ENCODE assay signal across 9 mouse cellular contexts in the genomic region with DNA sequence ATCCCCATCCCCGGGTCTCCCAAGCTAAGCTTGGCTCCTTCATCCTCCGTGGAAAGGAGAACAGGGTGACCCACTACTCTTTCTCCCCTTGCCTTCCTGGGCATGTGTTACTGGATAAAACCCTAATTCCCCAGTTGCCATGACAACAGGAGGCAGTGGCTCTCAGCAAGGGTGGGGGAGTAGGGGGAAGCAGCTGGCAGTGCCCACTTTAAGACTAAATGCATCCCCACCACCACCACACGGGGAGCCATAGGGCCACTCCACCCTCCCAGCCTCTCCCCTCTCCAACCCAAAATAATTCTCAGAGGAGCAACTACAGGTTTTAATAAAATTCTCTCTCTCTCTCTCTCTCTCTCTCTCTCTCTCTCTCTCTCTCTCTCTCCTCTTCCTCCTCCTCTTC. TPM values are rescaled to one million over a fixed set of nuclear protein-coding genes. Genes with fewer than 3 reads are reported as not detected.
DNase-seq lines count a peak whose midpoint lies in the region; ATAC-seq and TF ChIP-seq lines count a peak whose summit lies in the region.
"Had no signal": no experiment of that assay in that cellular context is flagged by ENCODE, and none has a peak within 500 bp of the region (broad histone marks: within the 10 kb centered on the region; RNA-seq: fewer than 3 reads in every experiment).

No protein-coding gene starts in this region.

- H3K27ac ChIP-seq in kidney, postnatal 0 days = peak overlapping the region; percentile 31; the same call in 1 of the 2 replicates
- H3K27ac ChIP-seq in embryonic facial prominence, embryonic 10.5 days (replicated peaks) = peak overlapping the region; percentile 89
- H3K27ac ChIP-seq in intestine, embryonic 14.5 days (ENCODE audit: low read depth) = peak overlapping the region; percentile 81
- H3K27ac ChIP-seq in liver, embryonic 13.5 days = peak overlapping the region; percentile 96; the same call in 1 of the 2 replicates

- H3K27me3 ChIP-seq in kidney, postnatal 0 days (ENCODE audit: insufficient read depth, low read length) = no peaks in the 10 kb centered on the region
- peaks cover 11% of the 10 kb centered on the region for H3K27me3 ChIP-seq in embryonic facial prominence, embryonic 10.5 days (replicated peaks; ENCODE audit: low read depth, poor library complexity, severe bottlenecking)
- no peaks in the 10 kb centered on the region for H3K27me3 ChIP-seq in intestine, embryonic 14.5 days (replicated peaks; ENCODE audit: control insufficient read depth, insufficient read depth, low read length)
- H3K27me3 ChIP-seq in liver, embryonic 13.5 days = peaks cover 4% of the 10 kb centered on the region; the same call in 1 of the 2 replicates

- peaks cover 8% of the 10 kb centered on the region; the same call in 1 of the 2 replicates for H3K4me1 ChIP-seq in kidney, postnatal 0 days (replicated peaks; ENCODE audit: insufficient read depth, low read length)
- peaks cover 76% of the 10 kb centered on the region for H3K4me1 ChIP-seq in embryonic facial prominence, embryonic 10.5 days
- H3K4me1 ChIP-seq in intestine, embryonic 14.5 days (replicated peaks; ENCODE audit: control insufficient read depth, insufficient read depth, low read length) = peaks cover 25% of the 10 kb centered on the region
- H3K4me1 ChIP-seq in liver, embryonic 13.5 days (replicated peaks) = peaks cover 67% of the 10 kb centered on the region

- H3K9me3 ChIP-seq in kidney, postnatal 0 days (replicated peaks; ENCODE audit: low read length) = no peaks in the 10 kb centered on the region
- 0 out of 2 replicates have a peak, but pooled peaks cover 5% of the 10 kb centered on the region for H3K9me3 ChIP-seq in embryonic facial prominence, embryonic 10.5 days
- no peaks in the 10 kb centered on the region for H3K9me3 ChIP-seq in intestine, embryonic 14.5 days (ENCODE audit: control insufficient read depth, low read length)
- peaks cover 5% of the 10 kb centered on the region; the same call in 1 of the 2 replicates for H3K9me3 ChIP-seq in liver, embryonic 13.5 days (replicated peaks)

- peak; percentile 54 for DNase-seq in kidney, postnatal 0 days (ENCODE audit: low spot score)
- no peak for DNase-seq in kidney, adult 18-20 months
- DNase-seq in embryonic facial prominence, embryonic 10.5 days (ENCODE audit: low spot score) = peak; percentile 46
- no peak for DNase-seq in intestine, embryonic 14.5 days (ENCODE audit: low spot score)
- DNase-seq in liver, embryonic 13.5 days = no peak
- DNase-seq in right cerebral cortex, postnatal 36 days (ENCODE audit: low spot score in 2 of 2) = peak; percentile 76 to 78
- no peak for DNase-seq in gastrocnemius, postnatal 4 days (ENCODE audit: low spot score in 2 of 2)
- no peak for DNase-seq in thymus, adult 18-20 months

- ATAC-seq in kidney, postnatal 0 days (replicated peaks; ENCODE audit: low FRiP score, low read depth) = no peak
- no peak for ATAC-seq in intestine, embryonic 14.5 days (replicated peaks; ENCODE audit: low FRiP score, low TSS enrichment, low read depth)
- no peak for ATAC-seq in liver, embryonic 13.5 days (ENCODE audit: low read depth)

- no peaks in the 10 kb centered on the region for H3K36me3 ChIP-seq in kidney, postnatal 0 days (ENCODE audit: insufficient read depth, low read length)
- peaks cover 15% of the 10 kb centered on the region for H3K36me3 ChIP-seq in embryonic facial prominence, embryonic 10.5 days (replicated peaks)
- no peaks in the 10 kb centered on the region for H3K36me3 ChIP-seq in intestine, embryonic 14.5 days (ENCODE audit: control insufficient read depth, insufficient read depth, low read length)
- peaks cover 21% of the 10 kb centered on the region for H3K36me3 ChIP-seq in liver, embryonic 13.5 days

- TF ChIP-seq CTCF in kidney, postnatal 0 days (IDR thresholded peaks at IDR 0.05; ENCODE audit: low read depth) = peak; percentile 45

- WGBS in kidney, postnatal 0 days = 20% methylated on average over 3 of the region's 3 CpGs
- WGBS in embryonic facial prominence, embryonic 10.5 days = 14% methylated on average over 3 of the region's 3 CpGs
- 24% methylated on average over 3 of the region's 3 CpGs for WGBS in intestine, embryonic 14.5 days
- 34% methylated on average over 3 of the region's 3 CpGs for WGBS in liver, embryonic 13.5 days (ENCODE audit: insufficient replicate concordance)

- H3K4me2 ChIP-seq in kidney, postnatal 0 days (ENCODE audit: low read length) = peak overlapping the region; percentile 63
- peak overlapping the region; percentile 93 for H3K4me2 ChIP-seq in intestine, embryonic 14.5 days (ENCODE audit: low read length)
- H3K4me2 ChIP-seq in liver, embryonic 13.5 days = peak overlapping the region; percentile 95

- peak overlapping the region; percentile 46; the same call in 1 of the 2 replicates for H3K4me3 ChIP-seq in kidney, postnatal 0 days (replicated peaks; ENCODE audit: low read depth, low read length)
- peak overlapping the region; percentile 83 for H3K4me3 ChIP-seq in embryonic facial prominence, embryonic 10.5 days
- H3K4me3 ChIP-seq in intestine, embryonic 14.5 days (ENCODE audit: low read depth, low read length) = no peak overlapping the region
- H3K4me3 ChIP-seq in liver, embryonic 13.5 days (replicated peaks) = peak overlapping the region; percentile 79

- no peak overlapping the region for H3K9ac ChIP-seq in kidney, postnatal 0 days (ENCODE audit: low read depth, low read length)
- no peak overlapping the region for H3K9ac ChIP-seq in intestine, embryonic 14.5 days (ENCODE audit: low read length)
- H3K9ac ChIP-seq in liver, embryonic 13.5 days = peak overlapping the region; percentile 93

RNA-seq across cellular contexts. Expression of gene Mpp2, which starts 2.0 kb away (rescaled TPM):
- polyA plus RNA-seq in kidney, postnatal 0 days (2015; fragmentation: Nextera tagmentation; extraction: Ambion mirVana) = 8.8 and 9.3 TPM in 2 replicates
- 12.5 and 12.9 TPM in 2 replicates for polyA plus RNA-seq in embryonic facial prominence, embryonic 10.5 days (2016; fragmentation: Nextera tagmentation; extraction: Ambion mirVana)
- 7.0 TPM in 2 replicates for polyA plus RNA-seq in intestine, embryonic 14.5 days (2014; fragmentation: Nextera tagmentation; extraction: Ambion mirVana)
- polyA plus RNA-seq in liver, embryonic 13.5 days (2015; fragmentation: Nextera tagmentation; extraction: Ambion mirVana) = 10.2 and 13.3 TPM in 2 replicates
- 1 to 10 TPM; 1.7 to 2.5 TPM for total RNA-seq in gastrocnemius, postnatal 4 days (2021)
- total RNA-seq: neutrophil, adult 5-6 weeks had no signal

RNA-seq across cellular contexts. Expression of gene Ppy, which starts 14.8 kb away (rescaled TPM):
- polyA plus RNA-seq in kidney, postnatal 0 days (2015; fragmentation: Nextera tagmentation; extraction: Ambion mirVana) = not detected in 2 replicates
- polyA plus RNA-seq in embryonic facial prominence, embryonic 10.5 days (2016; fragmentation: Nextera tagmentation; extraction: Ambion mirVana) = not detected in 2 replicates
- 2.0 TPM in 1 of 2 replicates, not detected in the other for polyA plus RNA-seq in intestine, embryonic 14.5 days (2014; fragmentation: Nextera tagmentation; extraction: Ambion mirVana)
- polyA plus RNA-seq in liver, embryonic 13.5 days (2015; fragmentation: Nextera tagmentation; extraction: Ambion mirVana) = not detected in 2 replicates
- not detected for total RNA-seq in gastrocnemius, postnatal 4 days (2021)
- total RNA-seq: neutrophil, adult 5-6 weeks had no signal

RNA-seq across cellular contexts. Expression of gene Pyy, which starts 21.3 kb away (rescaled TPM):
- not detected in 2 replicates for polyA plus RNA-seq in kidney, postnatal 0 days (2015; fragmentation: Nextera tagmentation; extraction: Ambion mirVana)
- 0.32 and 0.49 TPM in 2 replicates for polyA plus RNA-seq in embryonic facial prominence, embryonic 10.5 days (2016; fragmentation: Nextera tagmentation; extraction: Ambion mirVana)
- polyA plus RNA-seq in intestine, embryonic 14.5 days (2014; fragmentation: Nextera tagmentation; extraction: Ambion mirVana) = 41.5 TPM in 1 of 2 replicates, not detected in the other
- polyA plus RNA-seq in liver, embryonic 13.5 days (2015; fragmentation: Nextera tagmentation; extraction: Ambion mirVana) = not detected in 2 replicates
- total RNA-seq in gastrocnemius, postnatal 4 days (2021) = not detected
- total RNA-seq: neutrophil, adult 5-6 weeks had no signal

RNA-seq across cellular contexts. Expression of gene Cd300lg, which starts 45.0 kb away (rescaled TPM):
- polyA plus RNA-seq in kidney, postnatal 0 days (2015; fragmentation: Nextera tagmentation; extraction: Ambion mirVana) = 2.8 and 2.9 TPM in 2 replicates
- 0.28 and 0.51 TPM in 2 replicates for polyA plus RNA-seq in embryonic facial prominence, embryonic 10.5 days (2016; fragmentation: Nextera tagmentation; extraction: Ambion mirVana)
- polyA plus RNA-seq in intestine, embryonic 14.5 days (2014; fragmentation: Nextera tagmentation; extraction: Ambion mirVana) = 0.31 and 0.51 TPM in 2 replicates
- polyA plus RNA-seq in liver, embryonic 13.5 days (2015; fragmentation: Nextera tagmentation; extraction: Ambion mirVana) = 0.51 and 0.63 TPM in 2 replicates
- 10 to 100 TPM; 12.8 to 13.2 TPM for total RNA-seq in gastrocnemius, postnatal 4 days (2021)

RNA-seq across cellular contexts. Expression of gene Mpp3, which starts 58.1 kb away (rescaled TPM):
- polyA plus RNA-seq in kidney, postnatal 0 days (2015; fragmentation: Nextera tagmentation; extraction: Ambion mirVana) = 3.5 and 4.2 TPM in 2 replicates
- 8.2 and 10.3 TPM in 2 replicates for polyA plus RNA-seq in embryonic facial prominence, embryonic 10.5 days (2016; fragmentation: Nextera tagmentation; extraction: Ambion mirVana)
- 11.0 and 12.2 TPM in 2 replicates for polyA plus RNA-seq in intestine, embryonic 14.5 days (2014; fragmentation: Nextera tagmentation; extraction: Ambion mirVana)
- 0.24 and 0.36 TPM in 2 replicates for polyA plus RNA-seq in liver, embryonic 13.5 days (2015; fragmentation: Nextera tagmentation; extraction: Ambion mirVana)
- 10 to 100 TPM; 55.8 to 95.9 TPM for total RNA-seq in gastrocnemius, postnatal 4 days (2021)
- total RNA-seq: neutrophil, adult 5-6 weeks had no signal

Comparison
In these comparisons a context has a peak if more than half of its experiments do, and no peak if none do; other contexts are left out.
1. DNase-seq: peak in kidney, postnatal 0 days (single experiment), embryonic facial prominence, embryonic 10.5 days (single experiment) and right cerebral cortex, postnatal 36 days (2 of 2); none in kidney, adult 18-20 months (single experiment), intestine, embryonic 14.5 days (single experiment), liver, embryonic 13.5 days (single experiment), gastrocnemius, postnatal 4 days (0 of 2) and thymus, adult 18-20 months (0 of 2).
2. H3K27ac ChIP-seq: peak in every context shown above with its lines; median percentile 96 in liver, embryonic 13.5 days; 89 in embryonic facial prominence, embryonic 10.5 days; 81 in intestine, embryonic 14.5 days; 31 in kidney, postnatal 0 days.
3. Peak in every context shown above with its lines, with median percentiles within 50 percentile points of each other: H3K4me2 ChIP-seq.